ENCODE assay signal across 28 mouse cellular contexts in the genomic region with DNA sequence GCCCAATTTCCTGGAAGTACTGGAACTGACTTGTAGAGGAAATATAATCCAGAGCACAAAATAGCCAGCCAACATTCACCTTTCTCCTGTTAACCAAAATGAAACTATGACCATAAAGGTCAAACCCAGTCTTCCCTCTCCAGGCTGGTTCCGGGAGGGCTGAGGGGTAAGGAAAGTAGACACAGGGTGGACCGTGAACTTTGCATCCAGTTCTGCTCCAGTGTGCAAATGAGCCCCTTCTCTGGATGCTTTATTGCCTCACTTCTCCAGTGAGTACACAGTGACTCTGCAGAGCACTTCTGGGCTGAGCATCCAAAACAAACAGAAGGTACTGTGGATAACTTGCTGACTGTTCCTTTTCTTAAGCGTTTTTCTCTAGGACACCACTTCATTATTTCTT. TPM values are rescaled to one million over a fixed set of nuclear protein-coding genes. Genes with fewer than 3 reads are reported as not detected.
DNase-seq lines count a peak whose midpoint lies in the region; ATAC-seq and TF ChIP-seq lines count a peak whose summit lies in the region.
"Had no signal": no experiment of that assay in that cellular context is flagged by ENCODE, and none has a peak within 500 bp of the region (broad histone marks: within the 10 kb centered on the region; RNA-seq: fewer than 3 reads in every experiment).

No protein-coding gene starts in this region.

- no peaks in the 10 kb centered on the region for H3K36me3 ChIP-seq in kidney, adult 2 months (ENCODE audit: control insufficient read depth, insufficient read depth, low read length)
- no peaks in the 10 kb centered on the region for H3K36me3 ChIP-seq in kidney, embryonic 16.5 days (ENCODE audit: insufficient read depth, low read length)
- H3K36me3 ChIP-seq in megakaryocyte, embryonic 14.5 days (replicated peaks; ENCODE audit: low read length) = no peaks in the 10 kb centered on the region
- no peaks in the 10 kb centered on the region for H3K36me3 ChIP-seq in forebrain, embryonic 14.5 days (ENCODE audit: control insufficient read depth, insufficient read depth, low read length)
- H3K36me3 ChIP-seq: embryonic facial prominence, embryonic 13.5 days; forebrain, embryonic 12.5 days; heart, embryonic 10.5 days; hindbrain, embryonic 10.5 days; limb, embryonic 13.5 days; midbrain, embryonic 12.5 days; neural tube, embryonic 15.5 days had no signal

- H3K4me2 ChIP-seq in kidney, embryonic 16.5 days (replicated peaks; ENCODE audit: low read depth, low read length) = no peak overlapping the region
- H3K4me2 ChIP-seq in forebrain, embryonic 14.5 days (ENCODE audit: low read length) = no peak overlapping the region
- H3K4me2 ChIP-seq: embryonic facial prominence, embryonic 13.5 days; forebrain, embryonic 12.5 days; limb, embryonic 13.5 days; lung, embryonic 14.5 days; midbrain, embryonic 12.5 days; neural tube, embryonic 15.5 days had no signal

- H3K9ac ChIP-seq in kidney, embryonic 16.5 days (replicated peaks; ENCODE audit: low read length) = no peak overlapping the region
- no peak overlapping the region for H3K9ac ChIP-seq in forebrain, embryonic 14.5 days (ENCODE audit: low read length)
- H3K9ac ChIP-seq: embryonic facial prominence, embryonic 13.5 days; forebrain, embryonic 12.5 days; limb, embryonic 13.5 days; lung, embryonic 14.5 days; midbrain, embryonic 12.5 days; neural tube, embryonic 15.5 days had no signal

- no peak for TF ChIP-seq POLR2A in kidney, adult 2 months (IDR thresholded peaks at IDR 0.05; ENCODE audit: low read depth, low read length)

- H3K4me3 ChIP-seq in kidney, adult 2 months (ENCODE audit: insufficient read depth, low read depth, low read length) = no peak overlapping the region
- no peak overlapping the region for H3K4me3 ChIP-seq in kidney, embryonic 16.5 days (ENCODE audit: low read length)
- peak overlapping the region; percentile 76 for H3K4me3 ChIP-seq in megakaryocyte, embryonic 14.5 days (replicated peaks)
- no peak overlapping the region for H3K4me3 ChIP-seq in forebrain, embryonic 14.5 days (ENCODE audit: low read depth, low read length)
- H3K4me3 ChIP-seq: embryonic facial prominence, embryonic 13.5 days; erythroblast, embryonic 14.5 days; forebrain, embryonic 12.5 days; gastrocnemius, adult 2 months; heart, embryonic 10.5 days; hindbrain, embryonic 10.5 days; limb, embryonic 13.5 days; midbrain, embryonic 12.5 days; neural tube, embryonic 15.5 days had no signal

- peak; percentile 69 for DNase-seq in kidney, adult 2 months
- DNase-seq in kidney, postnatal 25 days = peak; percentile 29 to 69
- DNase-seq in forebrain, embryonic 14.5 days (ENCODE audit: low spot score) = no peak
- no peak for DNase-seq in embryo, embryonic 11 days
- DNase-seq: adrenal gland, postnatal 10 days; B cell, adult 2 months; cerebellum, adult 18-20 months; cerebellum, postnatal 14 days; gastrocnemius, adult 2 months; layer of hippocampus, adult 9-11 months; lung, embryonic 14.5 days; lung, postnatal 4 days; right cerebral cortex, adult 18-20 months; right cerebral cortex, postnatal 4 days; thymus, postnatal 14 days had no signal

- ATAC-seq in kidney, embryonic 16.5 days (ENCODE audit: low FRiP score, low TSS enrichment) = no peak
- ATAC-seq in megakaryocyte, adult 5-6 weeks (ENCODE audit: poor library complexity, severe bottlenecking) = no peak
- ATAC-seq in forebrain, embryonic 14.5 days = no peak
- ATAC-seq: activated CD4-positive, CD25-positive, alpha-beta regulatory T cell, adult 4 months; hindbrain, embryonic 16.5 days had no signal

- TF ChIP-seq CTCF in kidney, adult 2 months (conservative IDR thresholded peaks at IDR 0.05; ENCODE audit: insufficient read depth, insufficient read length, low read depth, low read length) = no peak

- no peaks in the 10 kb centered on the region for H3K27me3 ChIP-seq in kidney, adult 2 months (replicated peaks; ENCODE audit: control insufficient read depth, insufficient read depth, low read length)
- H3K27me3 ChIP-seq in kidney, embryonic 16.5 days (ENCODE audit: insufficient read depth, low read length) = no peaks in the 10 kb centered on the region
- no peaks in the 10 kb centered on the region for H3K27me3 ChIP-seq in megakaryocyte, embryonic 14.5 days (replicated peaks)
- H3K27me3 ChIP-seq in forebrain, embryonic 14.5 days (replicated peaks; ENCODE audit: control insufficient read depth, insufficient read depth, low read length) = no peaks in the 10 kb centered on the region
- H3K27me3 ChIP-seq: embryonic facial prominence, embryonic 13.5 days; forebrain, embryonic 12.5 days; limb, embryonic 13.5 days; midbrain, embryonic 12.5 days; neural tube, embryonic 15.5 days had no signal

- H3K9me3 ChIP-seq in kidney, embryonic 16.5 days (ENCODE audit: low read length) = no peaks in the 10 kb centered on the region
- H3K9me3 ChIP-seq in megakaryocyte, embryonic 14.5 days = no peaks in the 10 kb centered on the region
- no peaks in the 10 kb centered on the region for H3K9me3 ChIP-seq in forebrain, embryonic 14.5 days (replicated peaks; ENCODE audit: control insufficient read depth, low read length)
- H3K9me3 ChIP-seq: embryonic facial prominence, embryonic 13.5 days; forebrain, embryonic 12.5 days; heart, embryonic 10.5 days; hindbrain, embryonic 10.5 days; limb, embryonic 13.5 days; midbrain, embryonic 12.5 days; neural tube, embryonic 15.5 days had no signal

- H3K27ac ChIP-seq in kidney, adult 2 months (ENCODE audit: insufficient read depth, low read depth, low read length) = no peak overlapping the region
- no peak overlapping the region for H3K27ac ChIP-seq in kidney, embryonic 16.5 days (ENCODE audit: low read length)
- no peak overlapping the region for H3K27ac ChIP-seq in forebrain, embryonic 14.5 days (ENCODE audit: low read depth, low read length)
- H3K27ac ChIP-seq: embryonic facial prominence, embryonic 13.5 days; forebrain, embryonic 12.5 days; gastrocnemius, adult 2 months; heart, embryonic 10.5 days; hindbrain, embryonic 10.5 days; limb, embryonic 13.5 days; midbrain, embryonic 12.5 days; neural tube, embryonic 15.5 days had no signal

- 16% methylated on average over 3 of the region's 3 CpGs for WGBS in kidney, adult 2 months
- WGBS in kidney, embryonic 16.5 days = 40% methylated on average over 3 of the region's 3 CpGs
- 83% methylated on average over 3 of the region's 3 CpGs for WGBS in forebrain, embryonic 14.5 days

- peaks cover 3% of the 10 kb centered on the region; the same call in 1 of the 2 replicates for H3K4me1 ChIP-seq in kidney, adult 2 months (ENCODE audit: control insufficient read depth, insufficient read depth, low read length)
- H3K4me1 ChIP-seq in kidney, embryonic 16.5 days (ENCODE audit: insufficient read depth, low read length) = no peaks in the 10 kb centered on the region
- peaks cover 34% of the 10 kb centered on the region for H3K4me1 ChIP-seq in megakaryocyte, embryonic 14.5 days
- no peaks in the 10 kb centered on the region for H3K4me1 ChIP-seq in forebrain, embryonic 14.5 days (ENCODE audit: control insufficient read depth, insufficient read depth, low read length)
- H3K4me1 ChIP-seq: embryonic facial prominence, embryonic 13.5 days; forebrain, embryonic 12.5 days; heart, embryonic 10.5 days; hindbrain, embryonic 10.5 days; limb, embryonic 13.5 days; midbrain, embryonic 12.5 days; neural tube, embryonic 15.5 days had no signal

RNA-seq across cellular contexts. Expression of gene Ipp, which starts 7.4 kb away (rescaled TPM):
- polyA plus RNA-seq in kidney, adult 2 months (2012; rRNA removed) = 3.6 and 5.2 TPM in 2 replicates
- polyA plus RNA-seq in kidney, embryonic 16.5 days (2015; fragmentation: Nextera tagmentation; extraction: Ambion mirVana) = 17.4 and 19.3 TPM in 2 replicates
- polyA plus RNA-seq in megakaryocyte, embryonic 14.5 days (2012; ENCODE audit: insufficient read depth, low replicate concordance) = 1.2 TPM in 1 of 2 replicates, not detected in the other
- total RNA-seq in megakaryocyte, adult 5-6 weeks (2015) = 5.8 and 7.5 TPM in 2 replicates
- total RNA-seq in megakaryocyte, adult 5-6 weeks (2017) = 10.2 and 10.8 TPM in 2 replicates
- polyA plus RNA-seq in forebrain, embryonic 14.5 days (2014; fragmentation: Nextera tagmentation; extraction: Ambion mirVana) = 5.4 and 5.8 TPM in 2 replicates

RNA-seq across cellular contexts. Expression of gene Mast2, which starts 36.0 kb away (rescaled TPM):
- polyA plus RNA-seq in kidney, adult 2 months (2012; rRNA removed) = 45.1 and 61.9 TPM in 2 replicates
- polyA plus RNA-seq in kidney, embryonic 16.5 days (2015; fragmentation: Nextera tagmentation; extraction: Ambion mirVana) = 10.7 and 11.7 TPM in 2 replicates
- polyA plus RNA-seq in megakaryocyte, embryonic 14.5 days (2012; ENCODE audit: insufficient read depth, low replicate concordance) = 49.7 and 201 TPM in 2 replicates
- total RNA-seq in megakaryocyte, adult 5-6 weeks (2015) = 22.1 and 28.7 TPM in 2 replicates
- 10.5 and 11.7 TPM in 2 replicates for total RNA-seq in megakaryocyte, adult 5-6 weeks (2017)
- 49.0 and 70.2 TPM in 2 replicates for polyA plus RNA-seq in forebrain, embryonic 14.5 days (2014; fragmentation: Nextera tagmentation; extraction: Ambion mirVana)

RNA-seq across cellular contexts. Expression of gene Tmem69, which starts 55.8 kb away (rescaled TPM):
- 6.0 and 9.9 TPM in 2 replicates for polyA plus RNA-seq in kidney, adult 2 months (2012; rRNA removed)
- polyA plus RNA-seq in kidney, embryonic 16.5 days (2015; fragmentation: Nextera tagmentation; extraction: Ambion mirVana) = 23.0 and 25.4 TPM in 2 replicates
- polyA plus RNA-seq in megakaryocyte, embryonic 14.5 days (2012; ENCODE audit: insufficient read depth, low replicate concordance) = 0.93 TPM in 1 of 2 replicates, not detected in the other
- total RNA-seq in megakaryocyte, adult 5-6 weeks (2015) = 17.5 and 20.8 TPM in 2 replicates
- 5.5 and 10.2 TPM in 2 replicates for total RNA-seq in megakaryocyte, adult 5-6 weeks (2017)
- 30.5 and 32.2 TPM in 2 replicates for polyA plus RNA-seq in forebrain, embryonic 14.5 days (2014; fragmentation: Nextera tagmentation; extraction: Ambion mirVana)

RNA-seq across cellular contexts. Expression of gene Gpbp1l1, which starts 57.5 kb away (rescaled TPM):
- polyA plus RNA-seq in kidney, adult 2 months (2012; rRNA removed) = 46.7 and 57.9 TPM in 2 replicates
- polyA plus RNA-seq in kidney, embryonic 16.5 days (2015; fragmentation: Nextera tagmentation; extraction: Ambion mirVana) = 37.3 and 42.4 TPM in 2 replicates
- polyA plus RNA-seq in megakaryocyte, embryonic 14.5 days (2012; ENCODE audit: insufficient read depth, low replicate concordance) = 3.6 and 4.9 TPM in 2 replicates
- 78.7 and 84.3 TPM in 2 replicates for total RNA-seq in megakaryocyte, adult 5-6 weeks (2015)
- total RNA-seq in megakaryocyte, adult 5-6 weeks (2017) = 139 and 162 TPM in 2 replicates
- 26.6 and 27.1 TPM in 2 replicates for polyA plus RNA-seq in forebrain, embryonic 14.5 days (2014; fragmentation: Nextera tagmentation; extraction: Ambion mirVana)

Comparison
In these comparisons a context has a peak if more than half of its experiments do, and no peak if none do; other contexts are left out.
1. DNase-seq: peak in kidney, adult 2 months (single experiment) and kidney, postnatal 25 days (2 of 2); none in forebrain, embryonic 14.5 days (single experiment) and embryo, embryonic 11 days (single experiment).